Mouse (Mus musculus): ENCODE measurements at regions not wholly inside any gene's neighbourhood (a gene's known extent, or its start where the extent isn't known, plus 50 kb on each side); places are given as distances from the start of the nearest gene placed in this dataset.

DNA sequence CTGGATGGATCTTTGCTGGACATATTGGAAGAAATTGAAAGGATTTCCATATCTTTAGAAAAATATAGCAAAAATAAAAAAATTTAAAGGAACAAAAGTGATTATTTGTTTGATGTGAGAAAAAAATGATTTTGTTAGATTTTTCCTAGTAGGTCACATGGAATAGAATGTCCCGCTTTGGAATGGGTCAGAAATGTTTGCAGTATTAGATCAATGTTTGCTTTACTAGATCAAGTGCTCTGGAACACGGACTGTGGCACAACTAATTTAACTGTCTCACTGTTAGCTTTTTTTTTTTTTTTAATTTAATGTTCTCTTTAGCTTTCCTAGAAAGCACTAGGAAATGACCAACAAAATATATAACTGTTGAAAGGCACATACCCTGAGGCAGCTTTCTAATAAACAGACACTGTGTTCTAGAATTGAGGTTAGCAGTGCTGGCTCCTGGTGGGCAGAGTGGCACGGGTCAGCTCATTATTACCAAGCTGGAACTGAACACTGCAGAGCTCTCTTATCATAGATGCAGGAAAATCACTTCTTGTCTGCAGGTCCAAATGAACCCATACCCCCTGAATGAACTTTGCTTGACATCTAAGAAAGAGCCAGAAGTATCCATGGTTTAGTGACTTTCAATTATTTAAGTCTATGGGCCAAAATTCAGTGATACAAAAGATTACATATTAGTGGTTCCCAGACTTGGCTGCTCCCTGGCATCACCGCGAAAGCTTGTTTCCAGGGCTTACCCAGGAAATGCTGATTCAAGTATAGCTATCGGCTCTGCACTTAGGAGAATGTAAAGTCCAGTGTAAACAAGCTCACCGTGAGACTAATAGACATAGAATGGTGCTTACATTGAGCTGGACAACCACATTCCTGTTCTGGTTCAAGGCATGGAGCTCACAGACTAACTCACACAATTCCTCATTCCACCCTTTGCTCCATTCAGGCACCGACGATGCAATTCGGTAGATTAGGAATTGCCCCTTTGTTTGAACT is 320.4 kb upstream of the Nr5a2 start:
- Histone ChIP-seq H3K9ac (ENCODE audit: low read depth, low read length) (no peak overlapping the region), H3K4me2 (ENCODE audit: low read depth, low read length) (no peak overlapping the region), H3K4me3 (ENCODE audit: low read depth, low read length) (no peak overlapping the region), H3K9me3 (replicated peaks; ENCODE audit: control insufficient read depth, low read length) (no peaks in the 10 kb centered on the region), H3K27ac (ENCODE audit: low read length) (no peak overlapping the region), H3K4me1 (ENCODE audit: control insufficient read depth, low read depth, low read length) (no peaks in the 10 kb centered on the region), H3K27me3 (ENCODE audit: control insufficient read depth, insufficient read depth, low read depth, low read length) (no peaks in the 10 kb centered on the region), H3K36me3 (ENCODE audit: control insufficient read depth, insufficient read depth) (no peaks in the 10 kb centered on the region)
- ATAC-seq (ENCODE audit: low read depth): no peak
- 56% methylated on average over 10 of the region's 10 CpGs for WGBS (ENCODE audit: insufficient replicate concordance)

DNA sequence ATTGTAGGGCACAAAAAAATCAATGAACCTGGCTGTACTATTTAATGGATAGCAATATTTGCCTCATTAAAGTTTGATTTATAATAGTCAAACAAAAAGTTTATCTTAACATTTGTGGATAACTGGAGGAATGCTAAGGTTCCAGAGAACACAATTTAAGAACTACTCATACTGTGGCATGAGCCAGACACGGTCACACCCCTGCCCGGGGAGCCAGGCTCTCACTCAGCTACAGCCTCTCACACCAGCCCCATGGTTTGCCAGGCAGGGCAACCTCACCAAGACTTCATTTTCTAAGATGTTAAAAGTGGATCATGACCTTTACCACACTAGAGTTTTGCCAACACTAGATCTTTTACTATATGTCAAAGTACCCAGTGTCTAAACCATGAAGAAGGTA is 319.7 kb upstream of the Nr5a2 start:
- H3K27ac ChIP-seq (ENCODE audit: low read length): no peak overlapping the region
- no peak for ATAC-seq (ENCODE audit: low read depth)
- no peaks in the 10 kb centered on the region for H3K4me1 ChIP-seq (ENCODE audit: control insufficient read depth, low read depth, low read length)
- H3K4me3 ChIP-seq (ENCODE audit: low read depth, low read length): no peak overlapping the region
- no peaks in the 10 kb centered on the region for H3K9me3 ChIP-seq (replicated peaks; ENCODE audit: control insufficient read depth, low read length)
- WGBS (ENCODE audit: insufficient replicate concordance): 67% methylated on average over 2 of the region's 2 CpGs
- no peak overlapping the region for H3K4me2 ChIP-seq (ENCODE audit: low read depth, low read length)
- H3K36me3 ChIP-seq (ENCODE audit: control insufficient read depth, insufficient read depth): no peaks in the 10 kb centered on the region
- no peaks in the 10 kb centered on the region for H3K27me3 ChIP-seq (ENCODE audit: control insufficient read depth, insufficient read depth, low read depth, low read length)
- H3K9ac ChIP-seq (ENCODE audit: low read depth, low read length): no peak overlapping the region

DNA sequence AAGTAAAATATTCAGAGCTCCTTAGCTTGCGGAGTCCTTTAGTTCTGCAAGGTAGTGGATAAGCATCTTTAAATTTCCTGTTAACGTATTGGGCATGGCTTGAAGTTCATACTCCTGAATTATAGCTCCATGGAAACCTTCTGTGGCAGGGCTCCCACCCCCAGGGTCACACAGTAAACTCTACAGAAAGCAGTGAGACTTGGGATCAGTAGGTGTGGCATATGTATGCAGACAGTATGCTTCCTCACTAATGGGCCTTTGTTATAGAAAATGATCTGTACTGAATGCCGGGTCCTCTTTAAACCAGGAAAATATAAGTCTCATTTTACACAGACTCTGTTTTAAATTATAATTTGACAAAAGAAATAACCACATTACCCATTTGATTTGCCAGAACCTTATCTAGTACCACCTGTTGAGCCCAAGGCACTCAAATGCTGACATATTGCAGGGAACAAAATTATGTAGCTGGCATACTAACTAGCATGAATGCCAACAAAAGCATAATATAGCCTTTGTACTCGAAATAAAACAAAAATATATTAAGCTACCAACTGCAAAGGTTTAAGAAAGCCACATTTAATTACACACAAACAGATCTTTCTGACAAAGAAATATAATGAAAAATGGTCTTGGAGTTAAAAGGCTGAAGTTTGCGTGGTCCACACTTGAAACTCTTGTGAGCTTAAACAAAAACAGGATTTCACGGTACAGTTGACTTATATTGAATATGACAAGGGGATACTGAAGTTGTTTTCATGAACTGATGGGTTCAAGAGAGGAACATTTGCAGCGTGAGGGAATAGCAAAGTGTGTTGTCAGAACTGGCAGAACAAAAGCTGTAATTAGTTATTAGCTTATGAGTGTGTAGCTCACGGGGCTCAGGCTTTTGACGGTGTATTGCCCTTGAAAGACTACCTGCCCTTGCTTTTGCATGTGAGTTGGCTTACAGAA is 310.7 kb upstream of the Nr5a2 start:
- no peaks in the 10 kb centered on the region for H3K9me3 ChIP-seq (replicated peaks; ENCODE audit: control insufficient read depth, low read length)
- WGBS (ENCODE audit: insufficient replicate concordance): 58% methylated on average over 9 of the region's 9 CpGs
- H3K27me3 ChIP-seq (ENCODE audit: control insufficient read depth, insufficient read depth, low read depth, low read length): no peaks in the 10 kb centered on the region
- H3K9ac ChIP-seq (ENCODE audit: low read depth, low read length): no peak overlapping the region
- H3K4me2 ChIP-seq (ENCODE audit: low read depth, low read length): no peak overlapping the region
- H3K4me3 ChIP-seq (ENCODE audit: low read depth, low read length): no peak overlapping the region
- H3K27ac ChIP-seq (ENCODE audit: low read length): no peak overlapping the region
- no peak for ATAC-seq (ENCODE audit: low read depth)
- no peaks in the 10 kb centered on the region for H3K36me3 ChIP-seq (ENCODE audit: control insufficient read depth, insufficient read depth)
- no peaks in the 10 kb centered on the region for H3K4me1 ChIP-seq (ENCODE audit: control insufficient read depth, low read depth, low read length)

DNA sequence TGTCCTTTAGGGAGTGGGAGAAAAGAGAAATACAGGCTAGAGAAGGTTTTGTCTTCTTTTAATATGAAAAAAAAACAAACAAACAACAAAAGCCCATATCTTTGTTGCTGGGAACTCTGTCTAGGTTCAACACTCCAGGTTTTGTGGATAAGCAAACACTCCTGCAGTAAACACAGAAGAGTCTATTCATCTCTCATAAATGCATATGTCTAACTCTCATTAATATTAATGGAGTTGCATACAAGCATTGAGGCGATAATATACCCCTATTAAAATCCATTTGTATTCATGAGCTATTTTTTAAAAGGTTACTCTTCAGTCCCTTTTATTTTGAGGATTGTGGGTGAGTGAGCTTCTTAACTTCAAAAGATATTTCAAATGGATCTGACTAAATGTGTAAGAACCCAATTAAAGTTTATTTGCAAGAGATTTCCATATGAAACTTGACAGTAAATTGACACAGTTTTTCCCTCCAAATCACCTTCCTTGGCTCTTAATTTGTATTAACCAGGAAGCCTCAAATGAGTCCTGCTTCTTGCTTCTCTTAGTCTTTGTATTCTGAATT is 302.6 kb upstream of the Nr5a2 start:
- no peak overlapping the region for H3K9ac ChIP-seq (ENCODE audit: low read depth, low read length)
- H3K4me1 ChIP-seq (ENCODE audit: control insufficient read depth, low read depth, low read length): no peaks in the 10 kb centered on the region
- no peaks in the 10 kb centered on the region for H3K36me3 ChIP-seq (ENCODE audit: control insufficient read depth, insufficient read depth)
- no peak overlapping the region for H3K27ac ChIP-seq (ENCODE audit: low read length)
- WGBS (ENCODE audit: insufficient replicate concordance): 70% methylated on average over 1 of the region's 1 CpGs
- no peak overlapping the region for H3K4me2 ChIP-seq (ENCODE audit: low read depth, low read length)
- ATAC-seq (ENCODE audit: low read depth): no peak
- H3K9me3 ChIP-seq (replicated peaks; ENCODE audit: control insufficient read depth, low read length): no peaks in the 10 kb centered on the region
- H3K4me3 ChIP-seq (ENCODE audit: low read depth, low read length): no peak overlapping the region
- H3K27me3 ChIP-seq (ENCODE audit: control insufficient read depth, insufficient read depth, low read depth, low read length): no peaks in the 10 kb centered on the region

DNA sequence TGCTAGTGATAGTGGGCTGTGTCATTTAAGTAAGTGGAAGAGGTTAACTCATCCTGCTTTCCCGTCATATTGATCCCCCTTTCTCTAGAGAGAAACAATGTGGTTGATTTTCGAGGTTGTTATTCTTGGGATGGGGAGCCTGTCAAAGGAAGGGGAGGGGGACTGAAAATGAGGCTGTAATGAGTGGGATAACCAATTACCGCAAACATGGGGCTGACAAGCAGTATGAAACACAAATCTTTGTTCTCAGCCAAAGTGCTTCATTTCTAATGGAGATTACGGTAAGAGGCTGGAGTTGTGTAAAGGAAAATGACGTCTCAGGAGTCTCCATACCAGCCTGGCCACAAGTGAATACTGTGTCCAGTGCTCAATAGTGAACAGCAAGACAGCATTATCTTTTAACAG is 301.9 kb upstream of the Nr5a2 start:
- no peaks in the 10 kb centered on the region for H3K27me3 ChIP-seq (ENCODE audit: control insufficient read depth, insufficient read depth, low read depth, low read length)
- H3K4me2 ChIP-seq (ENCODE audit: low read depth, low read length): no peak overlapping the region
- ATAC-seq (ENCODE audit: low read depth): no peak
- H3K9me3 ChIP-seq (replicated peaks; ENCODE audit: control insufficient read depth, low read length): no peaks in the 10 kb centered on the region
- 49% methylated on average over 5 of the region's 5 CpGs for WGBS (ENCODE audit: insufficient replicate concordance)
- H3K4me3 ChIP-seq (ENCODE audit: low read depth, low read length): no peak overlapping the region
- no peak overlapping the region for H3K27ac ChIP-seq (ENCODE audit: low read length)
- H3K9ac ChIP-seq (ENCODE audit: low read depth, low read length): no peak overlapping the region
- H3K36me3 ChIP-seq (ENCODE audit: control insufficient read depth, insufficient read depth): no peaks in the 10 kb centered on the region
- H3K4me1 ChIP-seq (ENCODE audit: control insufficient read depth, low read depth, low read length): no peaks in the 10 kb centered on the region

DNA sequence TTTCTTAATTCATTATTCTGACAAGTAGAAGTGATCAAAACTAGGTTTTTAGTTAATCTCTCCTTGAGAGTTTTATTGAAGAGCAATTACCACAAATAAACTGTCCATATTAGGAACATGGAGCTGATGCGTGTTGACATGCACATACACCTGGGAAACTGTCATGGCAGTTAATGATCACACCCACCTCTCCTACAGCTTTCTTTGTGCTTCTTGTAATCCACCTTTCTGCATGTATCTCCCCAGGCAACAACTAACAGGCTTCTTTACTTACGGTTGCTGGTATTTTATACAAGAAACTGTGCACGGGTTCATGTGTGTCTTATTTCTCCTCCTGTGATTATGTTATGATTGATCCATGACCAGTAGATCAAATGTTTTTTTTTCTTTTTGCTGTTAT is 296.0 kb upstream of the Nr5a2 start:
- H3K27ac ChIP-seq (ENCODE audit: low read length): no peak overlapping the region
- WGBS (ENCODE audit: insufficient replicate concordance): 69% methylated on average over 3 of the region's 3 CpGs
- H3K4me1 ChIP-seq (ENCODE audit: control insufficient read depth, low read depth, low read length): no peaks in the 10 kb centered on the region
- H3K9me3 ChIP-seq (replicated peaks; ENCODE audit: control insufficient read depth, low read length): no peaks in the 10 kb centered on the region
- no peak overlapping the region for H3K9ac ChIP-seq (ENCODE audit: low read depth, low read length)
- no peak for ATAC-seq (ENCODE audit: low read depth)
- no peak overlapping the region for H3K4me3 ChIP-seq (ENCODE audit: low read depth, low read length)
- no peaks in the 10 kb centered on the region for H3K27me3 ChIP-seq (ENCODE audit: control insufficient read depth, insufficient read depth, low read depth, low read length)
- no peaks in the 10 kb centered on the region for H3K36me3 ChIP-seq (ENCODE audit: control insufficient read depth, insufficient read depth)
- H3K4me2 ChIP-seq (ENCODE audit: low read depth, low read length): no peak overlapping the region

DNA sequence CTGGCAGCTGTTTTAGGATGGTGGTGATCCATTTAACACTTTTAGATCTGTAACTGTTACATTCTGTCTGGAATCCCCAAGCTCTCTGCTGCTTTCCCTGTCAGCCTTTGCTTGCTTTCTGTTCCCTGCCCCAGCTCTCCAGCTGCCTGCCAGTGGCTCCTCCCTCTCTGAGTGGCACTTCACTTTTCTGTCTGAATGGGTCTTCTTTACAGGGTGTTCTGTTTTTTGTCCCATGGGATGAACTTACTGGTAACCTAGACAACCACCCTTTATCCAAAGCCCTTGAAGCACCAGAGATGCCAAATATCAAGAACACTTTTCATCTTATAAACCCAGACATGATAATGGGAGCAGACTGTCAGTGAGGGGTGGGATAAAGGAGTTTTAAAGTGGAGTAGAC is 294.8 kb upstream of the Nr5a2 start:
- Histone ChIP-seq H3K36me3 (ENCODE audit: control insufficient read depth, insufficient read depth) (no peaks in the 10 kb centered on the region), H3K27ac (ENCODE audit: low read length) (no peak overlapping the region), H3K4me2 (ENCODE audit: low read depth, low read length) (no peak overlapping the region), H3K9ac (ENCODE audit: low read depth, low read length) (no peak overlapping the region), H3K9me3 (replicated peaks; ENCODE audit: control insufficient read depth, low read length) (no peaks in the 10 kb centered on the region), H3K27me3 (ENCODE audit: control insufficient read depth, insufficient read depth, low read depth, low read length) (no peaks in the 10 kb centered on the region), H3K4me3 (ENCODE audit: low read depth, low read length) (no peak overlapping the region), H3K4me1 (ENCODE audit: control insufficient read depth, low read depth, low read length) (no peaks in the 10 kb centered on the region)
- no peak for ATAC-seq (ENCODE audit: low read depth)

DNA sequence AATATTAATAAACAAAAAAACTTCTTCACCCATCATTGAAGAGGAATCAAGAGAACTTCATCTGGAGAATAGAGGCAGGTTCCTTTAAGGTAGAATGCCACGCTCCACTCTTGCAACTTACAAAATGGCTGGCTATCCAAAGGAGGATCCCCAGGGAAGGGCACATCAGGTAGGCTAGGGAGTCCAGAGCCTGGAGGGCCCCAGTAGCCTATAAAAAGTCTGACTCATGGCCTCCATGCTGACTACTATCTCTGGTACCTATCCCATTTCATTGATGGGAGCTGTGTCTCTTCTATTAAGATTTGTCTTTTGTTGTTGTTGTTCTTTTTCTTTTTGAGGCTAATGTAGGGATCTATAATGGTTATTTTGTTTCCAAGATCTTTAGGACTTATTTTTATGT is 294.4 kb upstream of the Nr5a2 start:
- H3K9me3 ChIP-seq (replicated peaks; ENCODE audit: control insufficient read depth, low read length): no peaks in the 10 kb centered on the region
- H3K4me2 ChIP-seq (ENCODE audit: low read depth, low read length): no peak overlapping the region
- no peak overlapping the region for H3K9ac ChIP-seq (ENCODE audit: low read depth, low read length)
- H3K36me3 ChIP-seq (ENCODE audit: control insufficient read depth, insufficient read depth): no peaks in the 10 kb centered on the region
- ATAC-seq (ENCODE audit: low read depth): no peak
- no peaks in the 10 kb centered on the region for H3K4me1 ChIP-seq (ENCODE audit: control insufficient read depth, low read depth, low read length)
- no peak overlapping the region for H3K4me3 ChIP-seq (ENCODE audit: low read depth, low read length)
- no peaks in the 10 kb centered on the region for H3K27me3 ChIP-seq (ENCODE audit: control insufficient read depth, insufficient read depth, low read depth, low read length)
- 54% methylated on average over 1 of the region's 1 CpGs for WGBS (ENCODE audit: insufficient replicate concordance)
- no peak overlapping the region for H3K27ac ChIP-seq (ENCODE audit: low read length)

Data from liver, embryonic 16.5 days (tissue).